In genomic region chr4:155086108-155087024, GRCm38 (mm10) we compare ENCODE assay signal across 1 mouse cellular context.
TF ChIP-seq lines count a peak whose summit lies in the region.

Gene Rer1, minus strand, starts transcription at chr4:155086382.
Gene Morn1, plus strand, starts transcription at chr4:155086577.

TF ChIP-seq in myocyte, 11 proteins besides CTCF, POLR2A, EP300 and RAD21 (continued from another document):
- TF ChIP-seq TCF12 (IDR thresholded peaks at IDR 0.05; ENCODE audit: insufficient read depth, poor library complexity, severe bottlenecking) = no peak
TF ChIP-seq in myocyte: peak in this region for 3.
